Mouse (Mus musculus) ES-E14 (cell line): ENCODE measurements around the gene Ccdc3.

ENCODE experiments used
- HCFC1 ChIP-seq: IDR thresholded peaks from 2 replicates; pipeline ENCODE4 v1.6.1; 2012; ENCODE audit warnings: low read length, inconsistent platforms, borderline replicate concordance; ENCODE audit not compliant: insufficient read depth
- ZNF384 ChIP-seq: IDR thresholded peaks from 2 replicates; pipeline ENCODE4 v1.6.1; 2012; ENCODE audit warnings: low read depth, low read length, inconsistent platforms

- TF ChIP-seq ZNF384 (no peak), HCFC1 (no peak)
These were observed 24.7 kb upstream of the Ccdc3 start for GRCm38 (mm10) chr2:5112785-5113291.
